Mouse (Mus musculus): ENCODE results near the gene Safb2. TPM values are rescaled to one million over a fixed set of nuclear protein-coding genes. Genes with fewer than 3 reads are reported as not detected.
"Not testable (repeated sequence)": the region's sequence is repeated elsewhere in the genome, so short reads cannot be mapped to it uniquely, and the experiment has no call there.

Gene Safb2
- 100 to 1,000 TPM; 103 to 126 TPM for total RNA-seq (2021)
- long read RNA-seq, experiment 1, transcript Safb2-201 (21 exons, 3,277 nt), result major isoform, 17 of 50 reads
- long read RNA-seq, experiment 1, partial matches to known transcripts, result 17 of 50 reads
- long read RNA-seq, experiment 1, other reads (novel, unspliced or antisense), result 15 of 50 reads
- long read RNA-seq, experiment 2, partial matches to known transcripts, result 0 of 6 reads
- long read RNA-seq, experiment 2, other reads (novel, unspliced or antisense), result 3 of 6 reads

DNA sequence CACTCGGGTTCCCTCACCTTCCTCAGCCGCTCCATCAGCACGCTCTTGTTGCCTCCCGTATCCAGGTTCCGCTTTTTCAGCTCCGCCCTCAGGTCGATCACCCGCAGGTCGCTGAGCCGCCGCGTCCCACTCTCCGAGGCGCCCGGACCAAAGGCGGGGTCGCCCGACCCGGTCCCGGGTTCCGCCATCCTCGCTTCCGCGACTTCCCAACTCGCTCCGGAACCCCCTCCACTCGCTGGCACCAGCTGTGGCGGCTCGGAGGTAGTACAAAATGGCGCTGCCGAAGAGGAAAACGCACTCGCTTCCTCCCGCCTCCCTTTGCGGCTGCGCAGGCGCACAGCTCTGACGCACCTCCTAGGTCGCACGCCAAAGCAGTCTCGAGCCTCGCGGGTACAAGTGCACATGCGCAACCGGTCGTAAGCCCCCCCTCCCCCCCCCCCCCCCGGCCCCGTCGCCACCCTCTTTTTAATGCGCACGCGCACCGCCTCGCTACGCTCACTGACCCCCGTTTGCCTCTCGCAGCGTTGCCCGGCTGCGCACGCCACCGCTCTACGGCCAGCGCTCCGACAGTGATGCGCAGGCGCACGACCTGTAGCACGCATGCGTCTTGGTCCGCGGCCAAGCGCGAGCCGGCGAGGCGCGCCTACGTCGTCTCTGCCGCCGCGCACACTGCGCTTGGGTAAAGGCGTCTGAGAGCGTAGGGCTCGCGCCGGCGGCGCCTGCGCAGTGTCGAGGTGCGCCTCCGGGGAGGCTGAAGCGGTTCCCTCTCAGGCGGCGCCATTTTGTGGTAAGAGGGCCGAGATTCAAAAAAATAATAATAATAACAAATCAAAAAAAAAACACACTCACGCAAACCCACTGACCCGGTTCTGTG is at the start of gene Safb2, which contains the start of gene Safb:
Safb2 (minus strand) TSS at position 329 of the 874 bp plus-strand sequence.
Safb (plus strand) TSS at position 569 of the 874 bp plus-strand sequence.
- peak; percentile 99 to 100 for DNase-seq

DNA sequence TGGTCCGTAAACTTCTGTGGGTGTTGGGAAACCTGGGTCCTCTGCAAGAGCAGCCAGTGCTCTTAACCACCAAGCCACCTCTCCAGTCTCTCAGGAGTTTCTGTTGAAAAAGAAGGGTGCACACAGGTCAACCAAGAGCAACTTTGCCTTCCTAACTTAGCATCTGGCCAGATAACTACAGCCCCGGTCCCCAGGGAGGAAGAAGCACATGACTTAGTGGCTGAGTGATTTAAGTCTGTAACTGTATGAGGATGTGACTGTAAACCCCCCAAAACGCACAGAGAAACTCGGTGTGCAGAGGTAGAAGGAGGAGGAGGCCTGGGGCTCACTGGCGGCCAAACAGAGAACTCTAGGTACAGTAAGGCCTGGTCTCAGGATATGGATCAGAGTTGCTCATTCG is 49.6 kb upstream of the Safb2 start:
- peak in 1 of 2 experiments; percentile 30 for DNase-seq

DNA sequence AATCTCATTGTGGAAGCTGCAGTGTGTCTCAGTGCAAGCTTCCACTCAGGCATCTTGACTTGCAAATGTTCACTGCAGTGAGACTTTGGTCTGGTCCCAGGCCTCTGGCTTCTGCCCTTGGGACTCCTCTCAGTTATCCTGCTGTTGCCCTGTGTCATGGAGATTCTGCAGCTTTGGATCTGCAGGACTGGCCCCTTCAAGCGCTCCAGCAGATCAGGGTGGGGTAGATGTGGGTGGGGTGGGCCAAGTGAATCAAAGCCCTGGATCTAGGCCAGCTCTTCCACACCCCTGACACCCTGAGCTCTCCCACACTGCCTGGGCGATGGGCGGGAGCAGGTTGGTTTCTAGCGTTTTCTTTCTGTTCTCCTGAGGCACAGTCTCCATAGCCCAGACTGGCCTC is 47.4 kb upstream of the Safb2 start:
- DNase-seq, result no peak

DNA sequence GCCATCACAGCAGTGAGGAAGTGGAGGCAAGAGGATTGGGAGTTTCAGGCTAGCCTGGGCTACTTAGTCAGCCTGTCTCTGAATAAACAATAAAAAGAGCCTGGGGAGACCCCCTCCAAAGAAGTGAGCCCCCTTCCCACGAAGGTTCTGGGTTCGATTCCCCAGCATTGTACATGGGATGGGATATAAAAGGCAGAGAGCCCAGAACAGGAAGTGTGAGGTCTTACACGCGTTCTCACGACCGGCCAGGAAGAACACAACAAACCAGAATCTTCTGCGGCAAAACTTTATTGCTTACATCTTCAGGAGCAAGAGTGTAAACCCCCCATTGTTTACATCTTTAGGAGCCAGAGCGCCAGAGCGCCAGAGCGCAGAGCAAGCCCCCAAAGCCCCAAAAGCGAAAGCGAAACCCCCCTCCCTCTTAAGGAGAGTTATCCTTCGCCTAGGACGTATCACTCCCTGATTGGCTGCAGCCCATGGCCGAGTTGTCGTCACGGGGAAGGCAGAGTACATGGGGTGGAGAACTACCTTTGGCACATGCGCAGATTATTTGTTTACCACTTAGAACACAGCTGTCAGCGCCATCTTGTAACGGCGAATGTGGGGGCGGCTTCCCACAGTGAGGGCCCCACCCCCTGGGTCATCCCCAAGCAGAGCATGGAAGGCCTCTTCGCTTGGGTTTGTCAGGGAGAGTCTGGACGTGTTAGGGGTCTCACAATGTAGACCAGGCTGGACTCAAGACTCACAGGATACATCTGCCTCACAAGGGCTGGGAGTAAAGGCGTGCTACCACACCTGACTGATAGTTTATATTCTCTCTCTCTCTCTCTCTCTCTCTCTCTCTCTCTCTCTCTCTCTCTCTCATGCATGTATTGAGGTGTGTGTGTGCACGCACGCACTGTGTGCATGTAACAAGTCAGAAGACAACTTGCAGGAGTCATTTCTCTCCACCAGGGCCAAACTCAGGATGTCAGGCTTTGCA is 45.7 kb upstream of the Safb2 start:
- not testable (repeated sequence) for DNase-seq

DNA sequence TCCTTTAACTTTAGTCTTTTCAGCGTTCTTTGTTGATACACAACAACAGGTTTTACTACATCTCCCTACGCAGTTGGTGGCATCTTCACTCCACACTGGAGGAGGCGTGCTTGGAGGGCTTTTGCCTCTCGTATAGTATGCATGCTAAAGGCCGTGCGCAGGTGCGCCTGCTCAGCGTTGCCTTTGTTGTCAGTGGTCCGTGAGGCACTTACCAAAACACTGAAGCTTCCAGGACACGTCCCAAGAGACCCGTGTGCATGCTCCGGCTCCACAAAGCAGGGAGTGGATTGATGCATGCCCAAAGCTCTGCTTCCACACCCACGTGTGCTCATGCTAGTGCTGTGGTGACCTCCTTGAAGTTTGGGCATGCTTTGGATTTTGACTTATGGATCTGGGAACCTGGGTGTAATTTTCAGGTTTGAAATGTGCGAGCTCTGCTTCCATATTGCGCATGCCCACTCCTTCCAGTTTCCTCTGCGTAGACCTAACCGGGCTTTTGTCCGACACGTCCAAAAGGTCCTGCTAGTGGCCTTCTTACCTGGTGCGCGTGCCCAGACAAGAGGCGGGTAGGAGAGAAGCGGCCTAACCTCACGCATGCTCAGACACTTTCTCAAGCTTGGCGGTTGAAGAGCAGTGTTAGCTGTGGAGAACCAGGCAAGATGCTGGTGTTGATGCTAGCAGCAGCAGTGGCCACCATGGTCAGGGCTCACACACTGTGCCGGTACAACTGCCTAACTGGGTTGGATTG is 43.3 kb upstream of the Safb2 start, which contains the start of gene Catsperd:
Catsperd (plus strand) TSS at position 614 of the 748 bp plus-strand sequence.
- peak; percentile 49 to 52 for DNase-seq

DNA sequence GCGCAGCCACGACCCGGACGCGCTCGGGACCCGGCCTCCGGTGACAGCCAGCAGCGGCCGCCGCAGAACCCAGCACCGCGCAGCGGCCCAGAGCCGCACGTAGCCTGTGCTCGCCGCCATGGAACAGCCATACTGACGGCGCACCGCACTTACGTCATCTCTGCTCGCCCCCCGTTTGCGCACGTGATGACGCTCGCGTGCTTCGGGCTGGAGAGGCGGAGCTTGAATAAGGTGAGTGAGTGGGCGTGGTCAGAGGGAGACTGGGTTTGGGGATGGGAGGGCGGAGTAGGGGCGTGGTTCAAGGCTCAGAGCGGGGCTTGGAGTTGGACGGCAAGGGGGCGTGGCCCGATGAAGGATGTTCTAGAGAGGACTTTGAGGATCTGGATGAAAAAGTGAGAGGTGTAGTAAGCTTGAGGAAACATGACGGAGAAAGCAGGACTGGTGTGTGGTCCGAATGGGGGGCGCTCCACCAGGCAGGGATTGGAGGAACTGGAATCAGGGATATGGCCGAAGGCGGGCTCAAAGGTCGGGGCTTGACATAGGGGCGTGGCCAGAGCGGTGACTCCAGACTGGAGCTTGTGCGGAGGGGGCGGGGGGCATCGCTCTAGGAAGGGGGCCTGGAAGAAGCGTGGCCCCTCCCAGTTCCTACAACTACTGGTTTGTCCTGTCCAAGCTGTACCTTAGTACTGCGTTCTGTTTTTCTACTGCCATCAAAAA is 42.5 kb upstream of the Safb2 start, which contains the start of gene Lonp1:
Lonp1 (minus strand) TSS at position 134 of the 717 bp plus-strand sequence.
- DNase-seq, result peak; percentile 97 to 98

DNA sequence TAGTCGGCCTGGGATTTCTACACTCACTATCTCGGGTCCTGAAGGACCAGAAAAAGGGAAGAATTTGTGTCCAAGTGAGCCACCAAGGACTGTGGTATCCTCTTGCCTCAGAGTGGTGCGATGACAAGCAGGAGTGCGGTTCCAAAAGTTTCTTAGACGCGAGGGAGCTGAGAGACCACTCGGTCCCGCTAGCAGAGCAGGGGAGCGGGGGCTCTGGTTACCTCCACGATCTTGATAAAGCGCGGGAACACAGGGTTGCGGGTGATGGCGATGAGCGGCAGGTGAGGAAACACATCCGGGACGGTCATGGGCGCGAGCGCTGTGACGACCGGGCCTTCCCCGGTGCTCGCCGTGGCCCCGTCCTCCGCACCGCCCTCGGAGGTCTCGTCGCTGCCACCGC is 41.9 kb upstream of the Safb2 start:
- no peak for DNase-seq

DNA sequence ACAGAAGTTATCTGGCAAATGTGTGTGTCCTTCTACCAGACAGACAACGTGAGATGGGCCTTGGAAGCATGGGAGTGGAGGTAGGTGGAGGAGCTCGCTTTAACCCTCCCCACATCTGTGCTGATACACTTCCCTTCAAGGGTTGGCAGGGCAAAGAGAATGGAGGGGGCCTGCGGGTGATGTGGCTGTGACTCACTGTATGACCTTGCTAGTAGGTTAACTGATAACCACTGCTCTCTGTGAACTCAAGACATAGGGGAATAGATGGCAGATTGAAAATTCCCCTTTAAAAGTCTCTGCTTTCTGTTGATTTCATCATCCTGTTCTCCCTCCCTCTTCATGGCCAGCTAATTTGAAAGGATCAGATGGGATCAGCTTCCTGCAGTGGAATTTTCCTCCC is 41.1 kb upstream of the Safb2 start:
- DNase-seq, result peak; percentile 78 to 83

DNA sequence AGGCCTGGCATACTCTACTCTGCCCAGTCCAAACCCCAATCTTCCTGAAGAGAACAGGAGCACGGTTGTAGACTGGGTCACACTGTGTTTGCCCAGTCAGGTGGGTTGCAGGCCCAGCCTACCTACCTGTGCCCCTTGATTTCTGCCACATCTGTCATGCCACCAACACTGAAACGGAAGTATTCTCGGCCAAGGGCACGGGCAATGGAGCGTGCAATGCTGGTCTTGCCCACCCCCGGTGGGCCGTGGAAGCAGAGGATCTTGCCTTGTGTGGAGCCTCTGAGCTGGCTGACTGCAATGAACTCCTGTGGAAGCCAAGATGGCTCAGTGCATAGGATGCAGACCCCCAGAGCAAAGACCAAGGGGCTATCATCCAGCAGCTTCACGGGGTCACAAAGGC is 33.2 kb upstream of the Safb2 start:
- no peak for DNase-seq

DNA sequence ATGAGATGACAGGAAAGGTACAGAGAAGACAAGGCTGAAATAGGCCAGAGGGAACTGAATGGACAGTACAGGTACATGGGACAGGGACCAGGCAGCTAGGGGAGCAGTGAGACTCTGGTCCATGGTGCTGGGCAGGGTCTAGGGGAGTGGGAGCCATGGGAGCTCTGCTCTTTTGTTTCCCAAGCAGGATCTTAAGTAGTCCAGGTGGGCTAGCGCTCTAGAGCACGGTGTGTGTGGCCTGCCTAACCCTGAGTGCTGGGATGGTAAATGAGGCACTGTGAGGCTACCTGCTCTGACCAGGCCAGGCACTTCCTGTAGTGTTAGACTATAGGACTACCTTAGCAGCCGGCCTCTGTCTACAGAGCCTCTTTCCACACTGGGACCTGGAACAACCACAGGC is 32.3 kb upstream of the Safb2 start:
- no peak for DNase-seq

DNA sequence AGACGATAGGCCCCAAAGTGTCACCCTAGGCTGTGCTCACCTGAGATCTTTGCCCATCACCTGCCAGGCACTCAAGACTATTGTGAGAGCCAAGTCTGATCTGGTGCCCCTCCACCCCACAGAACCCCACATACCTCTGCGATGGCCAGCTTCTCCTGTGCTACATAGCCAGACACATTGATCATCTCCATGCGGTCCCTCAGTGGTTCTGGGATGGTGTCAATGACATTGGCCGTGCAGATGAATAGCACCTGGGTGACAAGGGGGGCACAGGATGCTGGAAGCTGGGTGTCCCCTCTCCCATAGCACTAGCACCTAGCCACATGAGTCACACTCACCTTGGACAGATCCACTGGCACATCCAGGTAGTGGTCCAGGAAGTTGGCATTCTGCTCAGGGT is 31.4 kb upstream of the Safb2 start:
- no peak for DNase-seq

DNA sequence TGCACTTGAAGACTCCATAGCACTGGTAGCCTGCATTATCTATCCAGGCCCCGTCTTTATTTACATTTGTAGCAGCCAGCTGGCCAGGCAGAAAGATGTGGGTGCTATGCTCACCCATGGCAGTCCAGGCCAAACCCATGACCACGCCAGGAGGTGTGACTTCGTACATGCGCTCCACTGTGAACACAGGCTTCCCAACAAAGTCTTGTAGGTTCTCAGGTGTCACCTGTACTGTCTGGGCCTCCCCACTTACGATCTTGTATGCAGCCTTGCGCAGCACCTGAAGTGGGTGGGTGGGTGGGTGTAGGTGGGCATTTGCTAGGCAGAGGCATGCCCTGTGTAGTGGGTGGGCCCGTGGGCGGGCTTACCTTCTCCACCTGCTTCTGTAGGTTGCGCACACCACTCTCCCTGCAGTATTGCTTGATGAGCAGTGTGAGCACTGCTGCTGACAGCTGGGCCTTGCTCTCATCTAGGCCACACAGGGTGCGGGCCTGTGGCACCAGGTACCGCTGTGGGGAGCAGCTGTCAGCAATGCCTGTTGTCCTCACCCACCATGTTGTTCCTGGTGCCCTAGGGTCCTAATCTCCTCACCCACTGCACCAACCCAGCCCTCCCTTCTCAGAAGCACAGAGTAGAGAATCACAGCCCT is 30.9 kb upstream of the Safb2 start:
- no peak for DNase-seq

DNA sequence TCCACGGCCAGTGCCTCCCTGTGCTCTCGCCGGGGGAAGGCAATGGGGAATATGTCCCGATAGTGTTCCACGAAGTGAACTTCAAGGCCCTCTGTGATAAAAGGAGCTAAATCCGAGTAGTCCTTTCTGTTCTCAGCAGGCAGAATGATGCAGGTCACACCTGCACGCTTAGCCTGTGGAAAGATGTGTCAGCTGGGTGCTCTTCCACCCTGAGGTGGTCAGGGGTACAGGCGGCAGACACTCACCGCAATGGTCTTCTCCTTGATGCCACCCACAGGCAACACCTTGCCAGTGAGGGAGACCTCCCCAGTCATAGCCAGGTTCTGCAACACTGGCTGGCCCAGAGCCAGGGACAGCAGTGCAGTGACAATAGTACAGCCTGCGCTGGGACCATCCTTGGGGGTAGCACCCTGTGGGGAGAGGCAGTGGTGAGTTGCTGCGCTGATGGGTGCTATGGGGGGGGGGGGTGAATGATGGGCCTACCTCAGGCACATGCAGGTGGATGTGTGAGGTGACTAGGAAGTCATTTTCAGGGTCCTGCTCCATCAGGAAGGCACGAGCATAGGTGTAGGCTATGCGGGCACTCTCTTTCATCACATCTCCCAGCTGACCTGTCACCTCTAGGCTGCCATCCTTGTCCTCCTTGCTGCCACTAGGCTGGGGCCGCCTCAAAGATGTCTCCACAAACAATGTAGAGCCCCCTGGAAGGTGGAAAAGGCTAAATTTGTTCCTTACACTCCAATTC is 30.2 kb upstream of the Safb2 start:
- DNase-seq, result peak; percentile 58 to 67

DNA sequence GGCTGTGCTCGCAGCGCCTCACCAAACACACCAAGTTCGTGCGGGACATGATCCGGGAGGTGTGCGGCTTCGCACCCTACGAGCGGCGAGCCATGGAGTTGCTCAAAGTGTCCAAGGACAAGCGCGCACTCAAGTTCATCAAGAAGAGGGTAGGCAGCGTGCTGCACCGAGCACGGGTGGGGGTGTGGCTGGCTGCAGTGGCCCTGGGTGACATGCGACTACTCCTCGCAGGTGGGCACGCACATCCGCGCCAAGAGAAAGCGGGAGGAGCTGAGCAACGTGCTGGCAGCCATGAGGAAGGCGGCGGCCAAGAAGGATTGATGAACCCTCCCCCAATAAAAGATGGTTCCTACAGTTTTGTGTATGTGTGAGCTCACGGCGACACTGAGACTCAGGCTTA is 29.5 kb upstream of the Safb2 start:
- peak; percentile 56 to 59 for DNase-seq

DNA sequence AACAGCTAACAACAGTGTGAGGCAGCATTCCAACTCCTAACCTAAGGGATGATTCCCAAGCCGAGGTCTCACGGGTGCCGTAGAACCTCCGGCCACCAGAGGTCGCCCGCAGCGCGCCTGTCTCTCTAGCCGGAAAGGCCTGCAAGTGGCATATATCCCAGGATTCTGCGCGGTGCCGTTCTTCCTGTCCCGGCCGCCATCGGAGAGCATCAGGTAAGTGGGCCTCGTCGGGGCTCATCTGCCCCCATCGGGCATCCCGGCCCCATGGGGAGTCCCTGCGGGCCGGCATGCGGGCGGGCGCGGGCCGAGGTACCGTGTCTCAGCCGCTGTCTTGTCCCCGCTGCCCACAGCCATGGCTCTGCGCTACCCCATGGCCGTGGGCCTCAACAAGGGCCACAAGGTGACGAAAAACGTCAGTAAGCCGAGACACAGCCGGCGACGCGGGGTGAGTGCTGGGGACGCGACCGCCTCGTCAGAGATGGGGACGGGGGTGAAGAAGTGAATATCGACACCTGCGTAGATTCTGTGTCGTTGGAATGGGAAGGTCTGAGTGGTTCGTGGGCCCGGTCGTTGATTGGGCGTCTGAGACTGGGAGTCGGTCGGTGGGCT is 29.0 kb upstream of the Safb2 start, which contains the start of gene Rpl36:
Rpl36 (plus strand) TSS at position 181 of the 609 bp plus-strand sequence.
- DNase-seq, result peak; percentile 97

DNA sequence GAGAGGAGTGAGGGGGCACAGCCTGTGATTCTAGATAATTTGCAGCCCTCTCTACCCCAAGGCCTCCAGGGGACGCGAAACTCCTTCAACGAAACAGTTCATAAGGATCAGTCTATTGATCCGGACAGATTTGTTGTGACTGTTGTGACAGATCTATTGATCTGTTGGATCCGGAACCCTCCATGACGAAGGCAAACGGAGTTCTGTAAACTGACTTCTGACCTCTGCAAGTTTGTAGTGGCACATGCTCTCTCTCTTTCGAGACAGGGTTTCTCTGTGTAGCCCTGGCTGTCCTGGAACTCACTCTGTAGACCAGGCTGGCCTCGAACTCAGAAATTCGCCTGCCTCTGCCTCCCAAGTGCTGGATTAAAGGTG is 28.2 kb upstream of the Safb2 start:
- DNase-seq, result not testable (repeated sequence)

DNA sequence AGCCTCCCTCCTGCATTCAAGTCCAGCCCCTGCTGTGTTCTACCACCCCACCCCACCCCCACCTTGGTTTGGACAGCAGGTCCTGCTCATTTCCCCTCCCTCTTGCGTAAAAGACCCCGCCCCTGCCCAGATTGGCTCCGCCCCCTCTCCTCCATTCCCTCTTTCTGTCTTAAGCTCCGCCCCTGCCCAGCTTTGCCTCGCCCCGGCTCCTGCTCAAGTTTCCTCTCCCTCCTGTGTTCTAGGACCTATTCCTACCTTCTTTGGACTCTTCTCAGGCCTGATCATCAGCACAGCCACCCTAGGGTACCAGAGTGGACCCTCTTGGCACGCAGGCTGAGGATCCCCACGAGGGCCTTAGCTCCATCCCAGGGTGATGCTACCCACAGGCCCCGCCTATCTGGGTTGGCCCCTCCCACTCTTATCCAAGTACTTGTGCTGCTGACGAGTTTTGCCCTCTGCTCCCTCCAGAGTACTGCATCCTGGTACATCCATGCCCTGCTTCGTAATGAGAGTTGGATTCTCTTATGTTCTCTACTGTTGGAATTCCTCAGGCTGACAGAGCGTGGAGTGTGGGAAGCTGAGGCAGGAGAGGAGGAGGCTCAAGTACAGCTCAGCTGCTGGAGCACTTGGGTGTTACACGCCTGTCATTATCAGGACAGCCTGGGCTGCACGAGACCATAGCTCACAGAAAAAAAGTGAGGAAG is 27.6 kb upstream of the Safb2 start:
- DNase-seq, result peak in 1 of 2 experiments; percentile 72

DNA sequence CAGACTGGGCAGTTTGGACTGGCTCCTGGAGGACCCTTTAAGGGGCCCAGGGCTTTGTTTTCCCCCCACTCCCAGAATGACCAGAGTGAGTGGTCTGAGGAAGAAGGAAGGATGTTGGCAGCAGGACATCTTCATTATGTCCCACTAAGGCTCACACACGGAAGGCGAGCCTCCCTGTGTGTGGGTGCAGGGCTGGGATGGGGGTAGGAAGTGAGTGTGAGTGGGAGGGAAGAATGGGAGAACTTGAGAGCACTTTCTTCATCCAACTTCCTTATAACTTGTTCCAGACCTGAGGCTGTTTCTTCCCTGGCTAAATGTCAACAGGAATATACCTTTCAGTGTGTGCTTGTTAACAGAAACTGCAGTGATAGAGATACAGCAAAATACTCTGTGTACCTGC is 26.9 kb upstream of the Safb2 start:
- DNase-seq, result no peak
